Mouse (Mus musculus): ENCODE data around the gene Gm20604.

DNA sequence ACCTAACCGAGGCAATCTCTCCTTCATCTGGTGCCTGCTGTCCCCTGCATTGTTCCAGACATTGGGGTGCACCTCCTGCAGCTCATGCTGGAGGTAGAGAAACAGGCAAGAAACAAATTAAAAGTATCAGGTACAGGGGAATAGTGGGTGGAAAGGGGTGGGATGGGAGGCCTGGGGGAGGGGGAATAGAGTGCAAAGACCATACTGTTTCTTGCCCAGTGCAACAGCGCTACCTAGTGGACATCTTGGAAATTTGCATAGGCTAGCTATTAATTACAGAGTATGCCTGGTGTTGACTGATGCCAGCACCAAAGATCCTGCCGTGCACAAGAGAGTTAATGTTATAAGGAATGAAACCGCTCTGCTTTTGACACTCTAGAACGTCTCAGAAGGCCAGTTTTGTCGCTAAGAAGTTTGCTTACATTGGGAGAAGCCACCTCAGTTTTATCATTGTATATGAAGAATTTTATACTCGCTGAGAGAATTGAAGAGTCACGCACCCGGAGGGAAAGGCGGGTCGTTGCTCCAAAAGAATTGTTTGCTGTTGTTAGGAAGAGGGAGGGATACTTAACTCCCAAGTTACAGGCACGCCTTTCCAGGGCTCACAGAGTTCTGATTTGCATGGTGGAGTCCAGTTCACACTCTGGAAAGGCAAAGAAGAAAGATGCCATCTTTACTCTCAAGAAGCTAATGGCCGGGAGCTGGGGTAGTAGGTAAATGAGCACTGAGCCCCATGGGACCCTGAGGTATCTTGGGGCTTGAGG is 38.7 kb downstream of the Gm20604 start:
- TF ChIP-seq CHD2 (IDR thresholded peaks at IDR 0.05; ENCODE audit: low read depth, low read length) (no peak), ZC3H11A (IDR thresholded peaks at IDR 0.05; ENCODE audit: borderline replicate concordance, low read depth, low read length) (peak; percentile 73), HCFC1 (IDR thresholded peaks at IDR 0.05; ENCODE audit: borderline replicate concordance, insufficient read depth, low read length) (no peak)
